Mouse (Mus musculus): ENCODE data around the gene Cog4.
"Not testable (repeated sequence)": the region's sequence is repeated elsewhere in the genome, so short reads cannot be mapped to it uniquely, and the experiment has no call there.

Cog4 gene

DNA sequence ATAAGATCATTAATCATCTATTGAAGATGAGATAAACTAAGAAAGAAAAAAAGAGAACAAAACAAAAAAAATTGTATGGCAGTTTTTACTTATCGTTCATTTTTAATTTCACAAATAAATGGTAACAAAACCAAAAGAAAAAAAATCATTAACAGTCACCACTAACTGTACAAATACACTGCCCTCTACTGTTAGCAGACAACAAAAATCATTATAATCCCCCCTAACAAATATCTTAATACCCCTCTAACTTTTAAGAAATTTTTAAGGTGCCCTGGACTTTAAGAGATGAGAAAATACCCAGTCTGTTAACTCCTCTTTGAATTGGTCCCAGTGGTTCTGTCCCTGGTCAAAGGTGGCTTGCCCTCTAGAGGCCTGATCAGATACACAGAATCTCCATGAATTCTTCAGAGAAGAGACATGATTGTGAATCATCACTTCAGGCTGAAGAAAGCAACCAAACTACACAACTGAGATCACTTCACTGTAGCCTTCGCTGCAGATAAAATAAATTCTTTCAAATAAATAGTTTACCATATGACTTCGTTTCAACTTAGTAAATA lies 4.3 kb upstream of the Cog4 start:
- no peak for DNase-seq

DNA sequence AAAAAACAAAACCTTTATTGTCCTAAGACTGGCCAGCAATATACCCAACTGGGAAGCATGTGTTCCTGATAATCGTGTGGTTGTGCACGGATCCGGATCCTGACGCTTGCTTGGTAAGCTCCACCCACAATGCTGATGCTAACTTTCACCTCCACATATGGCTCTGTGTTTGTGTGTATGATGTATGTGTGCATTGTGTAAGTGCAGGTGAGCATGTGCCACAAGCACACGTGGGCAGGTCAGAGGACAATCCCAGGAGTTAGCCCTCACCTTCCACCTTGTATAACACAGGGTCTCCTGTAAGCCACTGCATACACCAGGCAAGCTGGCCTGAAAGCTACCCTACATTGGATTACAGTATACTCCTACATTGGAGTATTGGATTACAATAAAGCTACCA lies 3.2 kb upstream of the Cog4 start:
- DNase-seq = no peak

DNA sequence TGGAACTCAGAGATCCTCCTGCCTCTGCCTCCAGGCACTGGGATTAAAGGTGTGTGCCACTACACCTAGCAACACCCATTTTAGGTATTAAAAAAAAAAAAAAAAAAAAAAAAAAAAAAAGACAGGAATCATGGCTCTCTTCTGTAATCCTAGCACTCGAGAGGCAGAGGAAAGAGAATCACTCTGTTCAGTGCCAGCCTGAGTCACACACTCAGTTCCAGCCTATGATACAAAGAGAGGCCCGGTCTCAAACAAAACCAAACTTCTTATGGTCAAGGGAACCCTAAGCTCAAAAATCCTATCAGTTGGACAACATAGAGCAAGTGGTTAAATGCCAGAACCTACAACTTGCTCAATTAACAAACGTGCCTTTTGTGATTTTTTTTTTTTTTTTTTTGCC lies 1.5 kb upstream of the Cog4 start:
- DNase-seq = no peak

DNA sequence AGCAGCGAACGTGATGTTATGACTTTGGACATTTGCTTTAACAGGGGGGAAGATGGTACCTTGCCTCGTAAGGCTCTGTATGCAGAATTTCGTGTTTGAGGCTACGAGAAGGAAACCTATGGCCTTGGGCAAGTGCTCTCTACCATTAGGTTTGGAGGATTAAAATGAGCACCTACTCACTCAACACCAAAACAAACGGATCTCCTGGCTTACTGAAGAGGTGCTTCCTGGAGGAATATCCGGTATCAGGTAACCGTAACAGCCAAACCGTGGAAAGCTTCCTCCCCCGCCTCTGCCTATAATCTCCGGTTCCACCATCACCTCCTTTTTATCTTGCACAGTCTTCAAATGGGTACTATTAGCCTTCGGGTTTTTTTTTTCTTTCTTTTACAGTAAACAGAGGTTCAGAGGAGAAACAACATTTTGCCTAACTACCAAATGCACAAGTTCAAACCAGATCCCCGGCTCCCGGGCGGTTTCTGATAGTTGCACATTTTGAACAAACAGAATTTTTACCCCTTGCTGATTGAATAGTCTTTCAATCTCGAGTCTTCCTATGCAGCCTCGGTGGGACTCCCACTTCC lies 487 bp upstream of the Cog4 start:
- no peak for DNase-seq

DNA sequence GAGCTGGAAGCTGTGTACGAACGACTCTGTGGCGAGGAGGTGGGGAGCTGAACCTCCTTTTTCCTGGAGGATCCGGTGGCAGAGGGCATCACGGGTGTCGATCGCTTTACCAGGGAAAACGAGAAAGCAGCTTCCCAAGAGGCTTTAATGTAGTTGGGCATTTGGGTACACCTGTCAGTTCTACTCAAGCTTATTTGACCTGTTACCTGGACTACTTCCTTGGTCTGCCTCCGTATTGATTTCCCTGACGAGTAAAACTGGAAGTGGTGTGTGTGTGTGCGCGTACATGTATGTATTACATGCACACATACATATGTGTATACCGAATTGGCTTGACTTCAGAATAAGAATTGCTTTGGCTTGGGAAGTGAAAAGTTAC lies 760 bp downstream of the Cog4 start:
- DNase-seq = no peak

DNA sequence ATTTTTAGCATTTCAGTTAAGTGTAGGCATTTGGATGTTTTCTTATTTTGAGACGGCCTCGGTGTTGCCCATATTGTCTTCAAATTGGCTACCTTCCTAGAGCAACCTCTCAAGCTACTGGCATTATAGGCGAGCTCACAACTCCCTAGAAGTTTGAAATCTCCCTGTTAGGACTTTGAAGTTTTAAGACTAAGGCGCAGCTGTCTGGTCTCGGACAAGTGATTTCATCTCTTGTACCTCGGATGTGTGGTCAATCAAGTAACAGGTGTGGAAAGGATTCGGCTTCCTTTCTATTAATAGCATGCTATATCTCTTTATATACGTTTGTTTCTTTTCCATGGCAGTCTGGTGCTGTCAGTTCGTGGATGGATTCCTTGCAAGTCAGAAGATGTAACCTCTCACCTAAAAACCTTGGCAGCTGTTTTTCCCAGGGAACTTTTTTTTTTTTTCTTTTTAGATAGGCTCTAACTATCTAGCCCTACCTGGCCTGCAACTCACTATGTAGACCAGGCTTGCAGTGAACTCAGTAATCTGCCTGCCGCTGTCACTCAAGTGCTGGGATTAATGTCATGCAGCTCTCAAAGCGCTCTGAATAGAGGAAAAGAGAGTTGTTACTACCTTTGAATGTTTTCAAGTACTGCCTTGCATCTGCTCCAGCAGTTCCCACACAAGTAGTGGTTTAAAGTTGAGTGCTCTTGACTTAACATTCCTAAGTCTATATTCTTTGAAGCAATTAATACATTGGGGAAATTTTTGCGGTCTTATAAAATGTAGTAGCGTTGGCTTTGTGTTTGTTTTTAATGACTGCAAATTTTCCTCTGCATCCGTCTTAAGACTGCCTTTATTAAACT lies 1.5 kb downstream of the Cog4 start:
- no peak for DNase-seq

DNA sequence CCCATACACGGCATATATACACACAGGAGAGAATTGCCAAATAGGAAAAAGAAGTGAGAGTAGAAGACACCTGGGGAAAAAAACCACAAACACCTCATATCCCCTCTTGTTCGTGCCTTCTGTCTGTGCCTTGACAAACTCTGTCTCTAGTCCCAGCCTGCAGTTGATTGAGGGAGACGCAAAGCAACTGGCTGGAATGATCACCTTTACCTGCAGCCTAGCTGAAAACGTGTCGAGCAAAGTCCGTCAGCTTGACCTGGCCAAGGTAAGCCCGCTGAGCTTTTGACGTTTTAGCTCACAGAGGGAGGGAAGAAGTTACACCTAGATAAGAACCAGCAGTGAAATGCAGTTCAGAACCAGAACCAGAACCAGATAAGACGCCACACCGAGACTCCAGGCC lies 4.8 kb downstream of the Cog4 start:
- DNase-seq = no peak

DNA sequence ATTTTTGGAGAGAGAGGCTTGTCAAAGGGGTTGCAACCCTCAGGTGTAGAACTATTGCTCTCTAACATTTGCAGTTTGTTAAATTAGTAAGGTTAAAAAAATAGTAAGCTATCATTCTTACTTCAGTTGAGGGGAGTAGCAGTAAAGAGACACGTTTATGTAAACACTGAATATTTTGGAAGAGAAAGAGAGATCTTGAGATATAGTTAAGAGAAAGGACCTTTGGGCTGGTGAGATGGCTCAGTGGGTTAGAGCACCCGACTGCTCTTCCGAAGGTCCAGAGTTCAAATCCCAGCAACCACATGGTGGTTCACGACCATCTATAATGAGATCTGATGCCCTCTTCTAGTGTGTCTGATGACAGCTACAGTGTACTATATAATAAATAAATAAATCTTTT lies 9.7 kb downstream of the Cog4 start:
- not testable (repeated sequence) for DNase-seq

DNA sequence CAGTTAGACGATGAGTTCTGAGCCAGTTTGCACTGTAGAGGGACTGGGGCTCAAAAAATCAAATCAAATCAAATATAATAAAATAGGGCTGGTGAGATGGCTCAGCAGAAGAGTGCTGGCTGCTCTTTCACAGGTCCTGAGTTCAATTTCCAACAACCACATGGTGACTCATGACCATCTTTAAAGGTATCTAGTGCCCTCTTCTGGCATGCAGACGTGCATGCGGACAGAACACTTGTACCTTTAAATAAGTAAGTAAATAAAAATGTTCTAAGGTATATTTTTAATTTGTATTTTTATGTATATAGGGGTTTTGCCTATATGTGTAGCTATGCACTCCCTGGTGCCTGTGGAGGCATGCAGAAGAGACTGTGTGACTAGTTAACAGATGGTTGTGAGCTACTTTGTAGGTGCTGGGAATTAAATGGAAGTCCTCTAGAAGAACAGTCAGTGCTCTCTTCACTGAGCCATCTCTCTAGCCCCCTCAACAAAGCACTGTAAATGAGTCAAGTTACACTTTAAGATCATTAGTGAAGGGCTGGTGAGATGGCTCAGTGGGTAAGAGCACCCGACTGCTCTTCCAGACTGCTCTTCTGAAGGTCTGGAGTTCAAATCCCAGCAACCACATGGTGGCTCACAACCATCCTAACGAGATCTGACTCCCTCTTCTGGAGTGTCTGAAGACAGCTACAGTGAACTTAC lies 10.5 kb downstream of the Cog4 start:
- DNase-seq = no peak

DNA sequence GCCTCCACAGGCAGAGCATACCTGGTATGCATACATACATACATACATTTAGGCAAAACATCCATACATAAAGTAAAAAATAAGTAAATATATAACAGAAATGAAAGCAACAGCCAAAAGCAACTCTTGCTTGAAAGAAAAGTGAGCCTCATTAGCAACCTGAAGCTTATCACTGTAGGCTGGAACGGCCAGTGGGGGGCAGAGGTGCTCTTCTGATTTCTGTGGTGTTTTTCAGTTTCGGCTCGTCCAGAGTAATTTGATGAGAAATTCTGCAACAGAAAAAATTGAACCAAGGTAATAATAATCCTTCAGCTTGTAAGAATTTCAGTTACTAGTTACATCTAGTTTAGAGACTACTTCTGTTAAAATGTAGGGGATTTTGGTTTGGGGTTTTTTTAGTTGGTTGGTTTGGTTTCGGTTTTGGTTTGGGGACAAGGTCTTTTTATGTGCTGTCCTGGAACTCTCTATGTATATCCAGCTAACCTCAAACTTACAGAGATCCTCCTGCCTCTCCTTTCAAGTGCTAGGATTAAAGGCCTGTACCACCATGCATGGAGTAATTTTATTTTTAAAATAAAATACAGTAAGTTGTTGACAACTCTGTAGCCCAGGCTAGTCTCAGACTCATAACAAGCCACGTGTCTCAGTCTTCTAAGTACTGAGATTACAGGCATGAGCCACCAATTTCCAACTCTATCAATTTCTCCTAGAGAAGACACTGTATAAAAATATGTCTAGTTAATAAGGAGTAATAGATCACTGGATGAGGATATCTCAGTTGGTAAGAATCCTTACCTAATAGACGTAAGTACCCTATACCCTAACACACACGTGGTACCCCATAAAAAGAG lies 13.5 kb downstream of the Cog4 start:
- peak; percentile 50 for DNase-seq

DNA sequence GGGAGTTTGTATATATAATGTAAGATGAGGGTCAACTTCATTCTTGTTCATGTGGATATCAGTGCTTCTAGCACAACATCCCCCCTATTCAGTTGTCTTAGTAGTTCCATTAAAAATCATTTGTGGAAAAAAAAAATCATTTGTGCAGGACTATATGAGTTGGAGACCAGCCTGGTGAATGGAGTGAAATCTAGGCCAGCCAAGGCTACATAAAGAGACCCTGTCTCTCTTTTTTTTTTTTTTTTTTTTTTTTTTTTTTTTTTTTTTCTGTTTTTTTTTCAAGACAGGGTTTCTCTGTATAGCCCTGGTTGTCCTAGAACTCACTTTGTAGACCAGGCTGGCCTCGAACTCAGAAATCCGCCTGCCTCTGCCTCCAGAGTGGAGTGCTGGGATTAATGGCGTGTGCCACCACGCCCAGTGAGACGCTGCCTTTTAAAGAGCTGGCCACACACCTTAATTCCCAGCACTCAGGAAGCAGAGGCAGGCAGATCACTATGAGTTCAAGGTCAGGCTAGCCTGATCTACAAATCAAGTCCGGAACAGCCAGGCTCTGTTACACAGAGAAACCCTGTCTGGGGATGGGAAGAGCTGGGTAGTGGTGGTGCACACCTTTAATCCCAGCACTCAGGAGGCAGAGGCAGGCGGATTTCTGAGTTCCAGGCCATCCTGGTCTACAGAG lies 15.1 kb downstream of the Cog4 start:
- DNase-seq = not testable (repeated sequence)

DNA sequence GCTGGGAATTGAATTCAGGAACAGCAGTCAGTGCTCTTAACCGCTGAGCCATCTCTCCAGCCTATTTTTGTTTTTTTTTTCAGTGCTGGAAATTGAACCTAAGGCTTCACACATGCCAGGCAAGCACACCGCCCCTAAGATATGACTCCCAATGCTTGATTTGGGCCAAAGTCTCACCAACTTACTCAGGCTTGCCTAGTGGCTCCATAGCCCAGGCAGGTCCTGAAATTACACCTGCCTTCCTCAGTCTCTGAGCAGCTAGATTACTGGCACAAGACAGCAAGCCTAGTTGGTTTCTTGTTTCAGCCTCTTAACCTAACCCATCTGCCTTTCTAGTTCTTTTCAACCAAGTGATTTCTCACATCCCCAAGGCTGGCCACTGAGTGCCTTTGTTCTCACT lies 24.1 kb downstream of the Cog4 start:
- DNase-seq = no peak

DNA sequence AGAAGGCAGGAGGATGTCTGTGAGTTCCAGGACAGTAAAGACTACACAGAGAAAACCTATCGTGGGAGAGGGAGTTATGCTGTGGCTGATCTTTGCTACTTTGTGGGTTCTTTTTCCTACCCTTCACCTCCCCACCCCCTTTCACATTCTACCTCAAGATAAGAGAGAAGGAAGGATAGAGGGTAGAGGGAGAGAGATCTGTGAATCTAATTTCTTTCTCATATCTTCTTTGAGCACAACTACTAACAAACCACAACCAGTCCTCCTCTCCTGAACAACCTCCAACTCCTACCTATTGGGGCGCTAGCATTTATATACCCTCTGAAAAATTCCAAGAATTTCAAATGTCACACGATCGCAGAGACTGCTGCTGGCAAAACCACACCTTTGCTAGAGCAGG lies 31.5 kb downstream of the Cog4 start:
- no peak for DNase-seq

DNA sequence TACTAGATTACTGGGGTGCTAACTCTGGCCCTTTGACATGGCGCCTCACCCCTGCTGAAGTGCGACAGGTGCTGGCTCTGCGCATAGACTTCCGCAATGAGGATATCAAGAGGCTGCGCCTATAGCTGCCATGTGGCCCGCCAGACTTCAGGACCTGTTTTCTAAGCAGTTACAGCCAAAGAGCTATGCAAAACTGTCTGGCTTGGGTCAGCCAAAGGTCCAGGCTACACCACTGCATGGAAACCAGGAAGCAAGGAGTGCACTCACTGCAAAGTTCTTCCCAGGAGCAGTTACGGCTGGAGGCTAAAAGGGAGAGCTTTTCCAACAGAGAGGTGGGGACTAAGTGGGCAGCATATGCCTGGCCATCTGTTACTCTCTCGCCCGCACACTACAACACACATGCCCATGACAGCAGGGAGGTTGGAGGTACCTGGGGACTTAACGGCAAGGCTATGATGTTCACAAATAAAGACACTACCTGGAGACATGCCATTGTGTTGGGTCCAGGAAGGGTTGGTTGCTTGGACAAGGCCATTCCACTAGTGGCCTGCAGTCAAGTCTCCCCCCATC lies 35.4 kb downstream of the Cog4 start:
- peak; percentile 95 for DNase-seq

DNA sequence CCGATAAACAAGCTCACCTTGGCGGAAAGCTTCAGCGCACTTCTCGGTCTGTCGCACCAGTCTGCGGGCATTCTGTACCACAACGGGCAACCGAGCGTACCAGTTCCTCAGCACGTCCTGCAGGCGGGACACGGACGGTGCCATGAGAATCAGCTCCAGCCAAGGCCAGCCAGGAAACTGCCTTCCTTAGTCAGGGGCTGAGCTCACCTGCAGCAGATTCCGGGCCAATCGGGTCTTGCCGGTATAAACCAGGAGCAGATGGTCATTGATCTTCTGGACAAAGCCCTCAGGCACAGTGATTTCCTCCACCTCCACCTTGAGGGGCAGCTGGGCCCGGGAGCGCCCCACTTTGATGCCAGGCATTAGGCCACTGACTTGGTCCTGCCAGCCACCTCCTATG lies 37.4 kb downstream of the Cog4 start:
- DNase-seq = peak; percentile 85

DNA sequence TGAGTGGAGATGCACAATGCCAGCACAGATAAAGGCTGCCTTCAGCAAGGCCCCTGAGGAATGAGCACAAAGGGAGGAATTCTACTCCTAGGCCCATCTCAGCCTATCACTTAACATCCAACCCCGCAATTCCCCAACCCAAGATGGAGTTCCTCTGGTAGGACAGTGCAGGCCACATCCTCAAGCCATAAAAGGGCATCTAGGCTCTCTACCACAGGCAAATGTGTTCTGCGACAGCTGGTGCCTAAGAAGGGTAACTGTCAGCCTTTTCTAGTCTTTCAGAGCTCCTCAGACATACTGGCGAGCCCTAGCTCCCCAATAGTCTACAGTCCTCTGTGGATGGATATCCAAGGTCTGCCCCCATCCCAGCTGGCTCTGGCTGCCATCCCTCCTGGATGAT lies 40.2 kb downstream of the Cog4 start:
- DNase-seq = peak; percentile 48

DNA sequence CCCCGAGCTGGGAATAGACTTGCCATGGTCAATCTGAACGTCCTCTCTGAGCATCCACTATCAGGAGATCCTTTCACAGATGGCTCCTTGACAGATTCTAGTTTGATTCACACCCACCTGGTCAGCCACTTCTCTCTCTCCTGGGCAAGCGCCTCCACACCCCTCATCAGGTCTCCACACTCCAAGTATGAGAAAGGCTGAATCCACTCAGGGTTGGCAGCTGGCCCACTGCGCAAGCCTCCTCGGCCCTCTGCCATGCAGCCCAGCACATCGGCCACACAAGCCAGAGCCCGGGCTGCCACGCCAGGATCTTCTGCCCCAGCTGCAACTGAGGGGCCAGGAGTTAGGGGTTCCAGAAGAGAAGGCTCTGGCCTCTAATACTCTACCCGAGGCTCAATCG lies 41.2 kb downstream of the Cog4 start:
- DNase-seq = peak; percentile 71

DNA sequence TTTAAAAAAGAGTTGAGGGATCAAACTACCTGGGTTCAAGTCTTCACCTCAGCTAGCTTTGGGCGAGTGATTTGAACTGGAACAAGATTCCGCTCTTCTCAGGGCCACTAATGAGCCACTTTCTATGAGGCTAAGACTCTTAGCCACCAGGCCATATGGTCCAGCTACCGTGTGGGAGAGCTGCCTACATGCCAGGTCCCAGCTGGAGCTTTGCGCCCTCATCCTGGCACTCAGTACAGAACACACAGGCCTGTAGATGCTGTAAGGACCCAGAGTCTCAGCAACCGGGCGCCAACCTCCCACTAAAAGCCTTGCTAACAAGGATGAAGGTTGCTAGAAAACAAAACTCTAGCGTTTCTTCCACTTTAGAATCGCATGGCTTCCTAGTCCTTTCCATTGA lies 42.0 kb downstream of the Cog4 start:
- peak; percentile 94 for DNase-seq

DNA sequence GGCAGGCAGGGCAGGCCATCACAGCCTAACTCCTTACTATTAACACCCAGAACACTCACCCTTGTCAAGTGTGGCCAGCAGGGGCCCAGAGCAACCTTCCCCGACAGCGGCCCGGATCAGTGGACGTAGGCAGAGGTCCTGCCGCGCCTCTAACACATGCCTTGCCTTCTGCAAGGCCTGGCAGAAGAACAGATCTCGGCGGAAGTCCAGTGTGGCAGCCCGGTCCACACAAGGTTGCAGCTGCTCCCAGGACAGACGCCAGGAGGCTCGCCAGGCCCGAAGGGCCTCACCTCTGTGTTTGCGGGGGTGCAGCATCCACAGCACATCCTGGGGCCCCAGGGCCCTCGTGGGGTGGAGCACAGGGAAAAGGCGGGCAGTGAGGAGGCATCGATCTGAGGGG lies 42.5 kb downstream of the Cog4 start:
- peak; percentile 85 for DNase-seq

DNA sequence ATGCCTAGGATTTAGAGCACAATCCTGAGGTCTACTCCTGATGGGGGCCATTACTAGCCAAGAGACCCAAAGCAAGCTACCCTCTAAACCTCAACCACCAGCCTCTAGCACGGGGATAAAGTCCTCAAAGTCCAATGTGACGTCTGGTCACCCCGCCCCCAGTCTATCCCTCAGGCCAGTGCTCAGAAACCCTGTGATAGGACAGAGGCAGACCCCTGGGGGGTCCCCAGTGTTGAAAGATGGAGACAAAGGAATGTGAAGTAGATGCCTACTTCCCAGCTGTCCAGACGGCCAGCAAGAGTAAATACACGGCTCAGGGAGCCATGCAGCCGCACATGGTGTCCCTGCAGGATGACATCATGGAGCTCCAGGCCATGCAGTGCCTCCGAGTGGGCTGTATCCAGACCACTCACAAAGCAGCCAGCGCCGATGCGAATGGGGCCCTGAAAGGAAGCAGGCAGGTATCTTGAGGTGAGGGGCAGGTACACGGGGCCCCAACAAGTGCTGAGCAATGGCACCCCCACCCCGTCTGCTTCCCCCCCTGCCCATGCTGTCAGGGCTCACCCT lies 43.6 kb downstream of the Cog4 start:
- DNase-seq = peak; percentile 54

DNA sequence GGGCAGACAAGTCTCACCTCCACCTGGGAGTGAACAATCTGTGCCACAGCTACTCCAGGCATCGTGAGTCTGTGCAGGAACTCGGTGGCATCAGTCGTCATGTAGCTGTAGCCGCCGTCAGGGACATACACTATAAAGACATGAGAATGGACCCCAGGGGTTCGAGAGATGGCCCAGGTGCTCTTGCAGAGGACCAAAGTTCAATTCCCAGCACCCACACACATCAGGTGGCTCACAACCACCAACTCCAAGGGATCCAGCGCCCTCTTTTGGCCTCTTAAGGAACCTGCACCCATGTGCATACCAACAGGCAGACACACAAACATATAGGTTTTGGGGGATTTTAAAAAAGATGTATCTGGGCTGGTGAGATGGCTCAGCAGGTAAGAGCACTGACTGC lies 45.6 kb downstream of the Cog4 start:
- DNase-seq = no peak

DNA sequence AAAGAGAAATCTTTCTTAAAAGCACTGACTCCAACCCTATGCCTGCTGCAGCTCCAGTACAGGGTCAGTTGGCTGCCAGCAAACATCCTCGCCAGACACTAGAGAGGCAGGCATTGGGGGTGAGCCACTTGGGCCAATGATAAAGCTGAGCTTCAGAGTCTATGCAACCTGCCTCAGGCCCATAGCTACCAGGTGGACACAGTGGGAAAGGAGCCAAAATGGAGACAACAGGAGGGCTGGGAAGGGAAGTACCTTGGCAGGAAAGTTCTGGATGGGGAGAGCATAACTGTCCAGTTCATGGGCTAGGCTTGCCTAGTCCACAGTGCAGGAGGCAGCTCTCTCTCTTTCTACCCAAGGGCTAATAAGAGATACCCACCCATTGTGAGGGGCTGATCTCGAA lies 46.5 kb downstream of the Cog4 start:
- peak; percentile 88 for DNase-seq

Measured in cerebellum, adult 9-10 months (tissue).